Mouse (Mus musculus): ENCODE data around the gene Olfr27.

Gene Olfr27

GRCm38 (mm10) chr9:39127831-39128230 is at the start of gene Olfr27:
TSS of gene Olfr27 (plus strand) at chr9:39128131.
- no peak for DNase-seq

- no peak for DNase-seq
These were observed 49.1 kb upstream of the Olfr27 start, which contains the start of gene Olfr938 for GRCm38 (mm10) chr9:39078787-39079186. TSS of gene Olfr938 (minus strand) at chr9:39078887.

GRCm38 (mm10) chr9:39127326-39127725 is 605 bp upstream of the Olfr27 start:
- no peak for DNase-seq

- no peak for DNase-seq
These were observed 24.5 kb downstream of the Olfr27 start for GRCm38 (mm10) chr9:39152401-39152800.

GRCm38 (mm10) chr9:39166004-39166403 is 38.1 kb downstream of the Olfr27 start, which contains the start of gene Olfr943:
TSS of gene Olfr943 (plus strand) at chr9:39166304.
- no peak for DNase-seq
